Mouse (Mus musculus): ENCODE data around the gene Acnat1. TPM values are rescaled to one million over a fixed set of nuclear protein-coding genes. Genes with fewer than 3 reads are reported as not detected.
"Not testable (repeated sequence)": the region's sequence is repeated elsewhere in the genome, so short reads cannot be mapped to it uniquely, and the experiment has no call there.

The Acnat1 gene
- 1 to 10 TPM in 1 of 2 experiments, under 1 TPM in 1; 0.51 to 1.6 TPM for total RNA-seq (2021)

DNA sequence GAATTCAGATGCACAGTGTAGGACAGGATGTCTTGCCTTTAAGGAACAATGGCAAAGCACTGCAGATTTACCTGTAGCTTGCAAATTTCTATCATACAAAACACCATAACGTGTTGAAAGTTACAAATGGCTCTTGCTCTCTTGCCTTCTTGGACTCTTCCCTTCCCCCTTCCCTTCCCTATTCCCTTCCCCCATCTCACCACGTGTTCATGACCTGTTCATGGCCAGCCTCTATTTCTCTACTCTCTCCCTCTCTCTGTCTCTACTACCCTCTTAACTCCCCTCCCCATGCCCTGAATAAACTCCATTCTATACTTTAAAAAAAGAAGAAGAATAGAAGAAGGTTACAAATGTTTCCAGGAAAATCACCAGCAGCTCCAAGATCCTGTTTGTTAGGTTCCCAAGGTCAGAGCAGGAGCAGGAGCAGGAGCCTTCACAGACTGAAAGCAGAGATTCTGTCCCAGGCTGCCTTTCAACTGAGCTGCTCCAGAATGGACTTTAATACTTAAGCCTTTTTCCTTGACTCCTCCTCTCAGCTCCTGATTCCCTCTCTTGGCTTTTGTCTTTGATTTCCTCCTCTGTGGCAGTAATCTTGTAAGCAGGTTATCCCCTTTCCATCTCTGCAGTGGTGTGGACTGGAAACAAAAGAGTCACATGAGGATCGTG lies at the start of gene Acnat1:
TSS of gene Acnat1 (minus strand) at position 478 of the 666 bp plus-strand sequence.
- intact Hi-C loops (cut with DNase I): no loop called here
- no peak for DNase-seq (ENCODE audit: extremely low spot score in 1 of 2, low spot score in 2 of 2)

DNA sequence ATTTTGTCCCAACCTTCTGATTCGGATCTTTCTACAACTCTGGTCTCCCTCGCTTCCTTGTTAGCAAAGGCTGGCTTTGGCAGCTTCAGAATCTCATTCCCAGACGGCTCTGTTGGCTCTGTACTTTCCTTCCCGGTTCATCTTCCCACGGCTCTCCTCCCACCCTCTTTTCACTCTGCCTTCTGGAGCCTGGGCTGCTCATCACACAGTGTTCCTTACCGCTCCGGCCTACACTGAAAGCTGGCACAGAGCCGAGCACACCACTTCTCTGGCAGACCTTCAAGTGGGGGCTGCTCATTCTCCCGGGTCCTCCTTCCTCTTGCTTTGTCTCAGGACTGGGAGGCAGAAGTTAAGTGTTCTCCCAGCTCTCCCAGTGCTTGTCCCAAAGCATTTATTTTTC lies 48.9 kb upstream of the Acnat1 start:
- intact Hi-C loops (cut with DNase I): loop anchor here (5.0 kb wide), 1 partner anchor 105 kb away; no protein-coding TSS in a partner anchor

DNA sequence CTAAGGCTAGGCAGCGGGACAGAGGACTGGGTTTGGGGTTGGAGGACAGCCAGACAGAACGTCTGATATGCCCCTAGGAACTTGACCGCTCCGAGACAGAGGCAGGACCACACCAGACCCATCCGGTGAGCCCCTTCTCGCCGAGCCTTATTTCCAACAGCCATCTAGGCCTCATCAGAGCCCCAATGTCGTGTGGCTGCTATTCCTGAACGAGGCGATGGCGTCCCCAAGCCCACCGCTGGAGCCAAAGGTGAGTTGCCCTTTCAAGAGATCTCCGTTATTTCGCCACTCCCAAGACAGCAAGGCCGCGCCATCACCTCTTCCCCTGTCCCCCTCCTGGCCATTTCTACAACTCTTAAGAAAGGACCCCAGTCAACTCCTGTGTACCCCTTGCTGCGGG lies 47.6 kb upstream of the Acnat1 start:
- intact Hi-C loops (cut with DNase I): loop anchor here (5.0 kb wide), 1 partner anchor 106 kb away; no protein-coding TSS in a partner anchor
- no peak for DNase-seq (ENCODE audit: extremely low spot score in 1 of 2, low spot score in 2 of 2)

More for the DNA sequence above, 48.9 kb upstream of the Acnat1 start:
- DNase-seq (ENCODE audit: extremely low spot score in 1 of 2, low spot score in 2 of 2): peak; percentile 56 to 73

GRCm38 (mm10) chr4:49520572-49521340 lies 47.0 kb upstream of the Acnat1 start, which contains the start of the genes Mrpl50 and Zfp189:
Mrpl50 (minus strand) TSS chr4:49521093.
Zfp189 (plus strand) TSS chr4:49521176.
- peak; percentile 95 to 98 for DNase-seq (ENCODE audit: extremely low spot score in 1 of 2, low spot score in 2 of 2)
- intact Hi-C loops (cut with DNase I): loop anchor here (5.0 kb wide), 1 partner anchor 107 kb away; no protein-coding TSS in a partner anchor

- intact Hi-C loops (cut with DNase I): no loop called here
- DNase-seq (ENCODE audit: extremely low spot score in 1 of 2, low spot score in 2 of 2): no peak
These were observed 45.8 kb upstream of the Acnat1 start for GRCm38 (mm10) chr4:49519476-49519875.

DNA sequence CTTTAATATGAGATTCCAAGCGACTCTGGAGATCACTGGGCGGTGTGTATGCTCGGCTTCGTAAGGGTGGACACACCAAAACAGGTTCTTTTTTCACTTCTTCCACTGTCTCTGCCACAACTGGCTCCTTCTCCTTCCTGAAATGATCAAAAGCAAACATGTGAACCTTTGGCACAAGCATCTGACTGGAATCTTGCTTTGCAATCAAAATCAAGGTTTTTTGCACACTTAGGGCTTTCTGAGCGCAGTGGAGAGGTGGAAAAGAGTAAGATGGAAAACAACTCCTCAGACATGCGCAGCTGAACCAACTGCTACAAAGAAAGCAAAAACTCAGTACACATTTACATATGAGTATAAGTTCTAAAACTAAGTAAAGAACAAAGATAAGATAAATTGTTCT lies 40.7 kb upstream of the Acnat1 start:
- intact Hi-C loops (cut with DNase I): no loop called here
- no peak for DNase-seq (ENCODE audit: extremely low spot score in 1 of 2, low spot score in 2 of 2)

GRCm38 (mm10) chr4:49512636-49513035 lies 38.9 kb upstream of the Acnat1 start:
- intact Hi-C loops (cut with DNase I): no loop called here
- no peak for DNase-seq (ENCODE audit: extremely low spot score in 1 of 2, low spot score in 2 of 2)

DNA sequence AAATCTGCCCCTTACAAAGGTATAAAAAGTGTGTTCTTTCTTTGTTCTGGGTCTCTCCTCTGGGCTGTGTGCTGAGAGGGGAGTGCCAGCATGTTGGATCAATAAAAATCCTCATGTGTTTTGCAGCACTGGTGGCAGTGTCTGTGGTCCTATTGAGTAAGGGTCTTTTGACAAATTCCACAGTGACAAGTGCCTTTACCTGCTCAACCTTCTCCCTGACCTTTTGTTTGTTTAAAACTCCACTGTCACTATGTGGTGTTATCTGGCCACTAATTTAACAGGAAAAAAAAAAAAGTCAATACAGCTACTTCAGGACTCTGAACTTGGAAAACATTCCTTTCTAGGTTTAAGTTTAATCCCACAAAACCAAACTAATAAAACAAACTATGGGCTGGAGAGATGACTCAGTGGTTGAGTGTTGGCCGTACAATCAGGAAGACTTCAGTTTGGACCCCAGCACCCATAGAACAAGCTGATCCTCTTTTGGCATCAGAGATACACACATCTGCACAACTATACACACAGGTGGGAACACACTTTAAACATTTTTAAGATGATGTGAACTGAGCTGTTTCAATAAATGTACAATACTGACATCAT lies 36.6 kb upstream of the Acnat1 start:
- intact Hi-C loops (cut with DNase I); DNase-seq (ENCODE audit: extremely low spot score in 1 of 2, low spot score in 2 of 2): not testable (repeated sequence)

GRCm38 (mm10) chr4:49509183-49509582 lies 35.5 kb upstream of the Acnat1 start:
- no peak for DNase-seq (ENCODE audit: extremely low spot score in 1 of 2, low spot score in 2 of 2)
- intact Hi-C loops (cut with DNase I): no loop called here

DNA sequence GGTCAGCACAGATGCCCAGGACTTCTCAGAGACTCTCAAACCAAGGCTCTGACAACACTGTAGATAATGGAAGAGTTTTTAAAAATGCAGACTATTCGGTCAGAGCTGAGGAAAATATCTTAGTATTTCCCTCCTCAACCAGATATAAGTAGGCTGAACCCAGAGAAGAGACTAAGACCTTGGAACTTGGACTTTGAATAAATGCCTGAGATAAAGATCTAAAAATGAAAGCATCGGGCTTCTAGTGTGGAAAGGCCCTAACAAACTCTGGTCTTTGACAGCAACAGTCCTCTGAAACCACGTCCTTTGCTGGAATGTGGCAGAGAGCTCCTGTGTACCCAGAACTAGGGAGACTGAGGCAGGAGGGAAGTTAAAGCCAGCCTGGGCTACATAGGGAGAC lies 32.7 kb upstream of the Acnat1 start, which contains the start of gene Baat:
TSS of gene Baat (minus strand) at position 172 of the 400 bp plus-strand sequence.
- DNase-seq (ENCODE audit: extremely low spot score in 1 of 2, low spot score in 2 of 2): no peak
- intact Hi-C loops (cut with DNase I): no loop called here

- intact Hi-C loops (cut with DNase I): no loop called here
These were observed 29.9 kb upstream of the Acnat1 start for GRCm38 (mm10) chr4:49503563-49503962.

DNA sequence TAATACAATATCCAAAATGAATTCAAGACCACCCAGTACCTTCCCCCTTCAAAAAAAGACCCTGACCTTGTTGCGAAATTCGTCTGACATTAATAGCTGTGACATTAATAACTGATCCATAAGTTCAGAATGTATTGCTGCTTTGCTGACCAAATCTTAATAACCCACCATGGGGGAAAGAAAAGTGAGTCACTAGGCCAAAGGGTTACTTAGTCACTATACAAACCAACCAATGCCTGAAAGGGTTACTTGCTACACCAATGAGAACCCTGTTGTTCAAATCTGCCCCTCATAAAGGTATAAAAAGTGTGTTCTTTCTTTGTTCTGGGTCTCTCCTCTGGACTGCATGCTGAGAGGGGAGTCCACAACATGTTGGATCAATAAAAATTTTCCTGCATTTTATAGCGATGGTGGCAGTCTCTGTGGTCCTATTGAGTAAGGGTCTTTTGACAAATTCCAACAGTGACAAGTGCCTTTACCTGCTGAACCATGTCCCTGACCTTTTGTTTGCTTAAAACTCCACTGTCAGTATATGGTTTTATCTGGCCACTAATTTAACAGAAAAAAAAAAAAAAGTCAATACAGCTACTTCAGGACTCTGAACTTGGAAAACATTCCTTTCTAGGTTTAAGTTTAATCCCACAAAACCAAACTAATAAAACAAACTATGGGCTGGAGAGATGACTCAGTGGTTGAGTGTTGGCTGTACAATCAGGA lies 12.4 kb upstream of the Acnat1 start:
- intact Hi-C loops (cut with DNase I); DNase-seq (ENCODE audit: extremely low spot score in 1 of 2, low spot score in 2 of 2): not testable (repeated sequence)

More at GRCm38 (mm10) chr4:49503563-49503962, 29.9 kb upstream of the Acnat1 start:
- no peak for DNase-seq (ENCODE audit: extremely low spot score in 1 of 2, low spot score in 2 of 2)

GRCm38 (mm10) chr4:49485442-49485841 lies 11.7 kb upstream of the Acnat1 start:
- intact Hi-C loops (cut with DNase I): no loop called here
- DNase-seq (ENCODE audit: extremely low spot score in 1 of 2, low spot score in 2 of 2): no peak

DNA sequence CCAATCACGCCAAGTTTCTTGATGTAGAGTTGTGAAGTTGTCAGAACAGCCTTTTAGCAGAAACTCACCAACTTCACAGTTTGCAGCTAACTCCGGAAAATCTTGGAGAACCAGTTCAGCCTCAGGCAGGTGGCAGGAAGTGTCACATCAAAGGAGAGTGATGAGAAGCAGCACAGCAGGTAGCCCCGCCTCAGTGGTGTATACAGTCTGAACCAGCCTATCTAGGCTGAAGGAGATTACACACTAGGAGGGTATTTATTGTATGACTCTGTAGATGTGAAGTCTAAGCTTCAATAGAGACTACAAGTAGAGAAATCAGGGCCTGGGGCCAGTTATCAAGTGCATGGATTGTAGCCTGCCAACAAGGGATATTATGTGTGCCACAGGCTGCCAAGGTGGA lies 7.2 kb upstream of the Acnat1 start:
- intact Hi-C loops (cut with DNase I): no loop called here
- DNase-seq (ENCODE audit: extremely low spot score in 1 of 2, low spot score in 2 of 2): peak in 1 of 2 experiments; percentile 52

DNA sequence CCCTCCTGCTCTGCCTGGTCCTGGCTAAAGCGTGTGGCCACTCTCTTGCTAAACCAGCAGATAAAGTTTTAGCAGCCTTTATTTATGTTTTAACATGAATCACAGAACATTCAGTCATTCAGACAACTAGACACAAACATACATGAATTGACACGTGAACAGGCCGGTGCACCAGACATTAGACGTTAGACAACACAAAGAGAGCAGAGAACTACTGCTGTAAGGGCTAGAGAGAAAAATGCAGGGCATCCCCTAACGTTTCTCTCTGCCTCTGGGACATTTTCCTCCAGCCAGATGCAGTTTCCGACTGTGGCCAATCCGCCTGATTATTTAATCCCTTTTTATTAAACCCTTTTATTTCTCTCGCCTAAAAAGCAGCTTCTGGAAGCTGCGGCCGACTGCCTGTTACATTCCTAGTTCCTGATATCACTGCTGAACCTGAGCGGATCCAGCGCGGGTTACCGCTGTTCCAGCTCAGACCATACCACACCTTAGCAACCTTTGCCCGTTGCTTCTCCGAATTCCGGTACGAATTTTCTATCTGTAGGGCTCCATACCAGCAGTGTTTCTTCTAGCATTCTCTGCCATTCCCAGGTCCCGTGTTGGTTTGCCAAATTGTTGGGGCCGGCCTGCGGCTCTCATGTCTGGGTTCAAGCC lies 6.5 kb upstream of the Acnat1 start:
- intact Hi-C loops (cut with DNase I): no loop called here
- DNase-seq (ENCODE audit: extremely low spot score in 1 of 2, low spot score in 2 of 2): no peak

DNA sequence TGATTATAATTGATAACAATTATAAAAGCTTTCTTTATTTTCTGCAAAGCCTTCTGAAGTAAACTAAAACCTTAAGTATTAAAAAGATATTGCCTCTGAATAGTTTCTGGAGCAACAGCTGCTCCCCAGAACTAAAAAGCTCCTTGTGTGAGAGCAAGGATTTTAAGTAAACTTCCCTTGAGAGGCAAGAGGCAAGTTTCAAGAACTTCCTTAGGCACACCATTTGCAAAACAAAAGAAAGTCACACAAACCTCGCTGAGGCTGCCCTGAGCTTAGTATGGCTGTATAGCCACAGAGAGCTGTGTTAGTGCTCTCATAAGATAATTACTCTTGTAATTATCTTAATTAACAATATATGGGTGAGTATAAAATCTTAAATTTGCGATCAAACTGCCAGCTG lies 5.3 kb upstream of the Acnat1 start:
- DNase-seq (ENCODE audit: extremely low spot score in 1 of 2, low spot score in 2 of 2); intact Hi-C loops (cut with DNase I): not testable (repeated sequence)

- intact Hi-C loops (cut with DNase I): no loop called here
- peak in 1 of 2 experiments; percentile 72 for DNase-seq (ENCODE audit: extremely low spot score in 1 of 2, low spot score in 2 of 2)
These were observed 4.6 kb upstream of the Acnat1 start for GRCm38 (mm10) chr4:49478118-49478877.

GRCm38 (mm10) chr4:49474583-49474982 lies 871 bp upstream of the Acnat1 start:
- intact Hi-C loops (cut with DNase I): no loop called here
- no peak for DNase-seq (ENCODE audit: extremely low spot score in 1 of 2, low spot score in 2 of 2)

All from left cerebral cortex, postnatal 10 days (tissue).